Mouse (Mus musculus) hindbrain, embryonic 13.5 days (tissue): ENCODE data around the gene Ttc37. TPM values are rescaled to one million over a fixed set of nuclear protein-coding genes. Genes with fewer than 3 reads are reported as not detected.

Experiments
- ATAC-seq: fragments of 200-750 bp; cut with Nextera tagmentation; 2 replicates; pipeline ENCODE4 v1.8.0; 2017; ENCODE audit warnings: moderate TSS enrichment; ENCODE audit not compliant: low FRiP score
- H3K27ac ChIP-seq: fragments of 300-500 bp; sonication (generic); 2 replicates; pipeline ENCODE4 v1.5.1; 2015; ENCODE audit warnings: inconsistent platforms, mild to moderate bottlenecking, moderate library complexity
- H3K27me3 ChIP-seq: fragments of 300-500 bp; sonication (generic); 2 replicates; pipeline ENCODE4 v1.6.1; 2015; ENCODE audit warnings: mild to moderate bottlenecking, inconsistent platforms
- H3K36me3 ChIP-seq: fragments of 300-500 bp; sonication (generic); 2 replicates; pipeline ENCODE4 v1.6.1; 2015; ENCODE audit warnings: mild to moderate bottlenecking, inconsistent platforms
- H3K4me1 ChIP-seq: fragments of 300-500 bp; sonication (generic); replicated peaks from 2 replicates; pipeline ENCODE4 v1.6.1; 2015; ENCODE audit warnings: inconsistent platforms
- H3K4me2 ChIP-seq: fragments of 300-500 bp; sonication (generic); 2 replicates; pipeline ENCODE4 v1.6.1; 2015; ENCODE audit warnings: inconsistent platforms, mild to moderate bottlenecking, moderate library complexity
- H3K4me3 ChIP-seq: fragments of 300-500 bp; sonication (generic); 2 replicates; pipeline ENCODE4 v1.5.1; 2015; ENCODE audit warnings: mild to moderate bottlenecking, inconsistent platforms
- H3K9ac ChIP-seq: fragments of 300-500 bp; sonication (generic); 2 replicates; pipeline ENCODE4 v1.6.1; 2015; ENCODE audit warnings: mild to moderate bottlenecking, inconsistent platforms
- H3K9me3 ChIP-seq: fragments of 300-500 bp; sonication (generic); 2 replicates; pipeline ENCODE4 v1.6.1; 2016; ENCODE audit warnings: inconsistent platforms
- WGBS: fragments of 180-500 bp; shearing (Covaris S2); methylation state at CpG from one replicate; pipeline ENCODE4 v1.1.7; 2015; 5-methylcytosine and 5-hydroxymethylcytosine counted together
- polyA plus RNA-seq: library from polyadenylated mRNA; unstranded; fragments of >200 nt; fragmentation: Nextera tagmentation; extraction: Ambion mirVana; gene quantifications from 2 replicates; pipeline ENCODE4 v1.2.1, GENCODE M21; 2015

The Ttc37 gene
- polyA plus RNA-seq, 1 experiment from 2014 or later: 9.0 TPM

DNA sequence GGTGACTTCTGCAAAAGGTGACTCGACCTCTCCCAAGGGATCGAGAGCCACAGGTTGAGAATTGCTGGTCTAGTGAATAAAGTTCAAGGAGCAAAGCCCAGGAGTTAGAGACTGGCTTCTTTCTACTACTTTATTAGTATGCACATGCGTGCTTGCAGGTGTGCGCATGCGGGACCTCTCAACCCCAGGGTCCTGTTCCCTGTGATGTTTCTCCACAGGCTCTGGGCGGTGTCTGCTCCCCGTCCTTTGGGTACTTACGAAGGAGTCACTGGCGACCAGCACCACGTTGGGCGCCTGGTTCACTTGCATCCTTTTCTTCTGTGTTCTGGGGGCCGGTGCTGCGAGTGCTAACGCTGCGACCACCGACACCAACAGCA lies 430 bp upstream of the Ttc37 start:
- H3K9ac ChIP-seq: peak overlapping the region; percentile 68
- H3K27ac ChIP-seq: peak overlapping the region; percentile 73
- peaks cover 6% of the 10 kb centered on the region; the same call in 1 of the 2 replicates for H3K4me1 ChIP-seq
- 3% methylated on average over 16 of the region's 16 CpGs for WGBS
- peak overlapping the region; percentile 53 for H3K4me2 ChIP-seq
- H3K36me3 ChIP-seq: 0 out of 2 replicates have a peak, but pooled peaks cover 4% of the 10 kb centered on the region
- peak; percentile 90 for ATAC-seq
- H3K4me3 ChIP-seq: peak overlapping the region; percentile 68
- no peaks in the 10 kb centered on the region for H3K9me3 ChIP-seq
- H3K27me3 ChIP-seq: no peaks in the 10 kb centered on the region

DNA sequence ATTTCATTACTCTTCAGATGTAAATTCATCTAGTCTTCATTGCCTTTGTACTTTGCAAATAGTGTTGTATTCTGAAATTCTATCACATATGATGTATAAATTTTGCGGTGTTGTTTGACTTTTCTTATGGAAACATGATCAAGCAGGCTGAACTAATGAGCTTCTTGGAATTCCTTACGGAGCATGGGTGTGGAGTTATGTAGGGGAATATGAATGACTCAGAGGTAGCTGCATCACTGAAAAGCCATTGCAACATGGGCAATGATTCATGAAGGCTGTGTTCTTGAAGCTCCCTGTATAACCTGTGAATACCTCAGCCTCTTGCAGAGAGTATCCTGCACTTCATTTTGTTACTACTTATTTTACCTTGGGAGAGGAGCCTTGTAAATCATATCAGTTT lies 3.5 kb downstream of the Ttc37 start:
- no peak overlapping the region for H3K9ac ChIP-seq
- no peaks in the 10 kb centered on the region for H3K27me3 ChIP-seq
- H3K4me2 ChIP-seq: no peak overlapping the region
- WGBS: 89% methylated on average over 2 of the region's 2 CpGs
- H3K4me1 ChIP-seq: peaks cover 6% of the 10 kb centered on the region; the same call in 1 of the 2 replicates
- H3K9me3 ChIP-seq: no peaks in the 10 kb centered on the region
- no peak for ATAC-seq
- no peak overlapping the region for H3K27ac ChIP-seq
- no peak overlapping the region for H3K4me3 ChIP-seq
- peaks cover 12% of the 10 kb centered on the region; the same call in 1 of the 2 replicates for H3K36me3 ChIP-seq

DNA sequence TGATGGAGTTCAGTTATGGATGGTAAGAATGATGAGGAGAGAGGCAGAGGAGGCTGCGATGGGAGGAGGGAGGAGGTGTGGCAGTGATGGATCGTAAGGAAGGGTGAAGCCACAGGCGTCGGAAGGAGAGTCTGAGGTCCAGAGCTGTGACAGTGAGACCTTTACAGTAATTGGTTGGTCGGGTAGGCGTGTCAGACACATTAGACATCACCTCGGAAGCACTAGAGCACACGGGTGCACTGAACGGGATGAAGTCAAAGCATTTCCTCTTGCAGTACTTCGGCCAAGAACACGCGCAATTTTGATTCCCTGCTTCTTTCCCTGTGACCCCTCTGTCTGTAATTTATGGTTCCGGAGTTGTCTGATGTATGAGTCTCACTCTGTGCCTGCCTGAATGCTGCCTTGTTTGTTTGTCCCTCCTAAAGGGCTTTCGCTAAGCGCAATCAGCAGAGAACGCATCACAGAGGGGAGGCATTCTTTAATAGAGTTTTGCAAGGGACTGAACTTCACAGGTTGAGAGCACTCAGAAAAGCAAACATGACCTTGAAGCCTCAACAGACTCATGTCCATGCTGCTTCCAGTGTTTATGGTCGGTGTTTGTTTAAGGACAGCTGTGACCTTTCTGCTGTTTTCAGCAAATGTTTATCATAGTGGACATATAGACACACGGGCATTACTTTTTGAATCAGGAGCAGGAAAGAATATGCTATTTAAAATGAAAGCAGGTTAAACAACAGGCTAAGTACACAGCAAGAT lies 10.7 kb downstream of the Ttc37 start:
- Histone ChIP-seq H3K9me3 (no peaks in the 10 kb centered on the region), H3K4me2 (no peak overlapping the region), H3K27me3 (no peaks in the 10 kb centered on the region), H3K9ac (no peak overlapping the region), H3K4me3 (no peak overlapping the region), H3K4me1 (no peaks in the 10 kb centered on the region), H3K36me3 (peaks cover 41% of the 10 kb centered on the region), H3K27ac (no peak overlapping the region)
- WGBS: 93% methylated on average over 18 of the region's 18 CpGs
- no peak for ATAC-seq

DNA sequence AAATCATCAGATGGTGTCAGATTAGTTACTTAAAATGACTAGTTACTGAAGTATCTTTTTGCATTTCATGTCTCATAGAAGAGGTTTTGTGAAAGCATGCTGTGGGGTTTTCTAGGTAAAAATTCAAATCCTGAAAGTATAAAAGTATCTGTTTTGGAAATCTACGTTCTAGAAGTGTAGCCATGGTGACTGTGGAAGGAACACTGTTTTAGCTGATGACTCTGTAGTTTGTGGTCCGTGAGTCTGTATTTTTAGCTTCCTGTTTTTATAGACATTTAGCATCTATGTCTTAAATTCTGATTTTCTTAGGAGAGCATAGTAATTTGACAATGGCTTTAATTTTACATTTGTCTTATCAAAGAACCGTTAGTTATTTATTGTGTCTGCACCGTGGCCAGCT lies 30.3 kb downstream of the Ttc37 start:
- Histone ChIP-seq H3K27ac (no peak overlapping the region), H3K9ac (no peak overlapping the region), H3K4me3 (no peak overlapping the region), H3K9me3 (no peaks in the 10 kb centered on the region), H3K36me3 (peaks cover 67% of the 10 kb centered on the region), H3K27me3 (no peaks in the 10 kb centered on the region), H3K4me2 (no peak overlapping the region), H3K4me1 (no peaks in the 10 kb centered on the region)
- WGBS: 92% methylated on average over 4 of the region's 4 CpGs
- ATAC-seq: no peak

DNA sequence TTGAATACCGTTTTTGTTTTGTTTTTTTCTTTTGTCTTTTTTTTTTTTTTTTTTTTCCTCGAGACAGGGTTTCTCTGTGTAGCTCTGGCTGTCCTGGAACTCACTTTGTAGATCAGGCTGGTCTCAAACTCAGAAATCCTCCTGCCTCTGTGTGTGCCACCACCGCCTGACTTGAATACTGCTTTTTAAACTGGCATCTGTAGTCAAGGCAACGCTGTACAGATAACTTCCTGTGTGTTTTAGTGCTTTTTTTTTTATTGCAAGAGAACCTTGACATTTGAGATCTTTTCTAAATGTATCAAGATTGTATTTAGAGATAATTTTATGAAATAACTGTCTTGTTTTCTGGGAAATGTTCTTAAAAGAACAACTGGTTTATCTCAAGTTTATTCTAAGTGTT lies 33.9 kb downstream of the Ttc37 start:
- no peaks in the 10 kb centered on the region for H3K27me3 ChIP-seq
- WGBS: 95% methylated on average over 4 of the region's 4 CpGs
- H3K9ac ChIP-seq: no peak overlapping the region
- peaks cover 70% of the 10 kb centered on the region for H3K36me3 ChIP-seq
- H3K4me2 ChIP-seq: no peak overlapping the region
- ATAC-seq: no peak
- no peak overlapping the region for H3K4me3 ChIP-seq
- no peaks in the 10 kb centered on the region for H3K4me1 ChIP-seq
- no peaks in the 10 kb centered on the region for H3K9me3 ChIP-seq
- no peak overlapping the region for H3K27ac ChIP-seq

DNA sequence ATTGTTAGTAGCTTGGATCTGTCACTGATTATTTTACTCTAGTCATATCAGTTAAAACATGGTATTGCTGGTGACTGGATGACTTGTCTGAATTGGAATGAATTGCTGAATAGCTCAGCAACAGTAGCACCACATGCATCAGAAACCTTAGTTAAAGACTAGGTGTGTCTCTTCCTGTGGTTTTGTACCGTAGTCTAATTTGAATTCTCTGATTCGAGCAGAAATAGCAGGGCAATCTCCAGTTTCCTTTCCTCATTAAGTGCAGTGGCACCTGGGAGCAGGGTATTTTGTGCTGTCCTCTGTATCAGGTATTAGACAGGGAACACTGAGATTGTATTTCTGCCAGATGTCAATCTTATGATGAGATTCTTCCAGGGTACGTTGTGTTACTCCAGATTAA lies 40.3 kb downstream of the Ttc37 start:
- 92% methylated on average over 3 of the region's 3 CpGs for WGBS
- Histone ChIP-seq H3K9me3 (no peaks in the 10 kb centered on the region), H3K4me2 (no peak overlapping the region), H3K4me3 (no peak overlapping the region), H3K4me1 (no peaks in the 10 kb centered on the region), H3K27me3 (no peaks in the 10 kb centered on the region), H3K27ac (no peak overlapping the region), H3K9ac (no peak overlapping the region), H3K36me3 (peaks cover 51% of the 10 kb centered on the region)
- ATAC-seq: no peak

DNA sequence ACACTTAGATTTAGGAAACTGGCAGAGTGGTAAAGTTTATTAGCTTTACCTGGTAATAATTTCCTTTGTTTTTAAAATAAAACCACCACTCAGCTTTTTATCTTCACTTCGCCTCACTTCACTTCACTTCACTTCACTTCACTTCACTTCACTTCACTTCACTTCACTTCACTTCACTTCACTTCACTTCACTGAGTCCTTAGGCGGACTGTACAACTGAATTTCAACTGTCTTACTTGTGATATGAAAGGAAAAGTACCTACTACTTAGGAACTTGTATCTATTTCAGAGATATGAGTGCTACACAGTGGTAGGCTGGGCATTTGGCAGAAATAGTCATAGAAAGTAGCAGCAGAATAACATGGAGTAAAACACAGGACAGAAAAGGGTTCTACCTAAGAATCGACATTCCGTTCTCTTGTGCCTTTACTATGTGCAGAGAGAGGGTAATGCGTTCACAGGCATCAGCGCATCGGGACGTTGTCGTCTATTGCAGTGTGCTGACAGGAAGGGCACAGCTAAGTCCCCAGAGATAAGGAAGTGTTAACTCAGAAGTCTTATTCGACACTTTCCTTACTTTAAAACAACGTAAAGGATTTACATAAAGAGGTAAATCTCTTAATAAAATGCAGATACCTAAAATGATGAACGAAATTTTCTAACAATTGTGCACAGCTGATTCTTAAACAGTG lies 42.7 kb downstream of the Ttc37 start:
- no peak for ATAC-seq
- H3K36me3 ChIP-seq: peaks cover 39% of the 10 kb centered on the region
- no peaks in the 10 kb centered on the region for H3K9me3 ChIP-seq
- 90% methylated on average over 12 of the region's 12 CpGs for WGBS
- no peak overlapping the region for H3K4me2 ChIP-seq
- H3K4me3 ChIP-seq: no peak overlapping the region
- H3K27ac ChIP-seq: no peak overlapping the region
- H3K4me1 ChIP-seq: no peaks in the 10 kb centered on the region
- H3K27me3 ChIP-seq: no peaks in the 10 kb centered on the region
- no peak overlapping the region for H3K9ac ChIP-seq

DNA sequence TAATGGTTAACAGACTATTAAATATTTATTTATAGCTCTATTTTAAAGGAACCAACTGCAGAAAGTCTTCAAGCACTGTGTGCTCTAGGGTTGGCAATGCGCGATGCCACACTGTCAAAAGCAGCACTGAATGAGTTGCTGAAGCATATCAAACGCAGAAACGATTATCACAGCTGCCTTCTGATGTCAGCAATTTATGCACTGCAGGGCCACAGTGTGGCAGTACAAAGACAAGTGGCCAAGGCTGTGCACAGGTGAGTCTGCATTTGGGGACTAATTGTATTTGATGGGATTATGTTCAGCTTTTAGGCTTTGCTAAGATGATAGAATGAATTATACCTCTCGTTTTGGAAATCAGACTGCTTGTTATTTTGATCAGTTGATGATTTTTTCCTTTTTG lies 51.9 kb downstream of the Ttc37 start:
- ATAC-seq: 0 out of 2 replicates have a peak, but pooled peaks have one; percentile 13
- no peaks in the 10 kb centered on the region for H3K9me3 ChIP-seq
- no peak overlapping the region for H3K27ac ChIP-seq
- H3K9ac ChIP-seq: no peak overlapping the region
- H3K36me3 ChIP-seq: peaks cover 60% of the 10 kb centered on the region
- no peaks in the 10 kb centered on the region for H3K27me3 ChIP-seq
- H3K4me3 ChIP-seq: no peak overlapping the region
- no peaks in the 10 kb centered on the region for H3K4me1 ChIP-seq
- 85% methylated on average over 5 of the region's 5 CpGs for WGBS
- no peak overlapping the region for H3K4me2 ChIP-seq

DNA sequence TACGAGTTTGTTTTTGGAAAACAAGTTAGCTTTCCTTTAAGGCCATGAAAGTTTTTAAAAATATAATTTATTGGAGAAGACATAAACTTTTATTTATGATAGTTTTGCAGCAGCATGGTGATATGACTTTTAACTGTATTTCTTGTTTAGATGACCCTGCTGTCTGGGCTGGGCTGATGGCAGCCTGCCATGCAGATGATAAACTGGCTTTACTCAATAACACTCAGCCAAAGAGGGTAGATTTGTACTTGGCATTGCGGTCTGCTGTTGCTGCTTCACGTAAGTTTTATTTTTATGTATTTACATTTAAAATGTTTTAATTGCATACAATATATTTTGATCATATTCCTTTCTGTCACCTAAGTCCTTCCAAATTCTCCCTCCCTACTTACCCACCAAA lies 58.6 kb downstream of the Ttc37 start:
- Histone ChIP-seq H3K4me1 (no peaks in the 10 kb centered on the region), H3K27ac (no peak overlapping the region), H3K9ac (no peak overlapping the region), H3K4me2 (no peak overlapping the region), H3K9me3 (no peaks in the 10 kb centered on the region), H3K27me3 (no peaks in the 10 kb centered on the region), H3K4me3 (no peak overlapping the region), H3K36me3 (peaks cover 65% of the 10 kb centered on the region)
- no peak for ATAC-seq
- 94% methylated on average over 3 of the region's 3 CpGs for WGBS

DNA sequence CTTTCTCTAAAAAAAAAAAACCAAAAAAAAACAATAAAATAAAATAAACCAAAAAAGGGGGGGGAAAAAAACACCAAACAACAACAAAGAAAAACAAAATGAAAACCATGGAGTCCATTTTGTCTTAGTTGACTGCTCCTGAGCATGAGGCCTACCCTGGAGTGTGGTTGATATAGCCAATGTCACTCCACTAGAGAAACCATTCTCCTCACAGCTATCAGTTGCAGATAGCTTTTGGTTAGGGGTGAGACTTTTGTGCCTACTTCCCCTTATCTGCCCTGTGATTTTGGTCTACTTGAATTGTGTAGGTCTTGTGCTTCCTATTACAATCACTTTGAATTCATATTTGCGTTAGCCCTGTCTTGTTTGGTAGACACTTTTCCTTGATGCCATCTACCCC lies 59.0 kb downstream of the Ttc37 start:
- Histone ChIP-seq H3K9me3 (no peaks in the 10 kb centered on the region), H3K4me2 (no peak overlapping the region), H3K9ac (no peak overlapping the region), H3K4me1 (no peaks in the 10 kb centered on the region), H3K4me3 (no peak overlapping the region), H3K36me3 (peaks cover 69% of the 10 kb centered on the region), H3K27ac (no peak overlapping the region), H3K27me3 (no peaks in the 10 kb centered on the region)
- ATAC-seq: no peak
- 100% methylated on average over 1 of the region's 1 CpGs for WGBS

DNA sequence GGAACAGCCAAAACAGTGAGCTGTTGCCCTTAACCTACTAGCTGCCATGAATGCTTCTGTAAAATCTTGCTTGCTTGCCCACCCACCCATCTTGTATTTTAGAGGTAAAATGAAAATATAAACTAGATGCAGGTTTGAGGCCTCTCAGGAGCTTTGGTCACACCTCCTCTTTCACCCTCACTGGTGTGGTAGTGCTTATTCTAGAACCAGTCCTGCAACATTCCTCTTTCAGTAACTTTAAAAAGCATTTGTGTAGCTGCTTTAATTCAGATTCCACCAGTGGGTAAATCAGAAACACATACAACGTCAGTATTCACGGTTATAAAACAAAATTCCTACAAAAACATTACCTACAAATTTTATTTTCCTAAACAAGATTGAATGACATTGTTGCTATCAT lies 62.1 kb downstream of the Ttc37 start:
- no peak overlapping the region for H3K27ac ChIP-seq
- no peak overlapping the region for H3K4me2 ChIP-seq
- H3K4me1 ChIP-seq: no peaks in the 10 kb centered on the region
- peaks cover 70% of the 10 kb centered on the region for H3K36me3 ChIP-seq
- no peak overlapping the region for H3K9ac ChIP-seq
- ATAC-seq: no peak
- no peak overlapping the region for H3K4me3 ChIP-seq
- no peaks in the 10 kb centered on the region for H3K27me3 ChIP-seq
- no peaks in the 10 kb centered on the region for H3K9me3 ChIP-seq
- WGBS: 98% methylated on average over 2 of the region's 2 CpGs

DNA sequence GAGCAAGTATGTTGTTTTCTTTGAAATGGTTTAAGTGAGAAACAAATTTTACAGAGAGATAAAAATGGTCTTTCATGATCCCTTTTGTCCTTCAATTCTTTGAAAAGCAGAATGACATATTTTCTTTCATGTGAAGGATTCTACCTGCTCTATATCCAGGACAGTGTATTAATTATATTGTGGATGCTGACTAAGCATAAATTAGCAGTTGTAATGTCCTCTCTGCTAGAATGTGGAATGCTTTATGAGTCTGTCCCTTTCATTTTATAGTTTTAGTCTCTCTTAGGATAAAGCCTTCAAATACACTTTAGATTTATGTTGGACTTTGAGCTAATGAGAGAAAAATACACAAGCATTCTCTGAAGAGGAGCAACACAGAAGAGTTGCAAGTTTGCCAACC lies 75.8 kb downstream of the Ttc37 start:
- H3K4me1 ChIP-seq: no peaks in the 10 kb centered on the region
- no peaks in the 10 kb centered on the region for H3K27me3 ChIP-seq
- H3K4me3 ChIP-seq: no peak overlapping the region
- no peak for ATAC-seq
- H3K4me2 ChIP-seq: no peak overlapping the region
- peaks cover 30% of the 10 kb centered on the region for H3K36me3 ChIP-seq
- H3K9me3 ChIP-seq: 0 out of 2 replicates have a peak, but pooled peaks cover 7% of the 10 kb centered on the region
- no peak overlapping the region for H3K9ac ChIP-seq
- H3K27ac ChIP-seq: no peak overlapping the region

DNA sequence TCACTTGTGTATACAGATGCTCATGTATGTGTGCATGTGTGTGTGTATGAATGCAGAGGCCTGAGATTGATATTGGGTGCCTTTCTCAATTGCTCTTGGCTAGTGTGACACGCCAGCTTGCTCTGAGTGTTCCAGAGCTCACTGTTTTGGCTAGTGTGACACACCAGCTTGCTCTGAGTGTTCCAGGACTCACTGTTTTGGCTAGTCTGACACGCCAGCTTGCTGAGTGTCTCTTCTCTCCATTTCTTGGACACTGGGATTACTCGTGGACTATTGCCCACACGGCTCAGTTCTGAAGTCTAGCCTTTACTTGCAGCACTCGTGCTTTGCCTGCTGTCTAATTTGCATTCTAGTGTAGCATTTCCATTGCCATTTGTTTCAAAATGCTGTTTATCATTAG lies 80.2 kb downstream of the Ttc37 start:
- Histone ChIP-seq H3K27me3 (no peaks in the 10 kb centered on the region), H3K27ac (no peak overlapping the region), H3K4me2 (no peak overlapping the region), H3K4me1 (no peaks in the 10 kb centered on the region), H3K9me3 (0 out of 2 replicates have a peak, but pooled peaks cover 7% of the 10 kb centered on the region), H3K9ac (no peak overlapping the region), H3K4me3 (no peak overlapping the region), H3K36me3 (peaks cover 42% of the 10 kb centered on the region)
- WGBS: 96% methylated on average over 5 of the region's 5 CpGs
- ATAC-seq: no peak
